Mouse (Mus musculus) cerebellum, adult 18-20 months (tissue): Measurements from ENCODE around the gene Pip5k1c.

ENCODE experiments used
- DNase-seq, 2 experiments: peaks; one replicate each; pipeline ENCODE4 v3.0.0; 2021

Gene Pip5k1c

DNA sequence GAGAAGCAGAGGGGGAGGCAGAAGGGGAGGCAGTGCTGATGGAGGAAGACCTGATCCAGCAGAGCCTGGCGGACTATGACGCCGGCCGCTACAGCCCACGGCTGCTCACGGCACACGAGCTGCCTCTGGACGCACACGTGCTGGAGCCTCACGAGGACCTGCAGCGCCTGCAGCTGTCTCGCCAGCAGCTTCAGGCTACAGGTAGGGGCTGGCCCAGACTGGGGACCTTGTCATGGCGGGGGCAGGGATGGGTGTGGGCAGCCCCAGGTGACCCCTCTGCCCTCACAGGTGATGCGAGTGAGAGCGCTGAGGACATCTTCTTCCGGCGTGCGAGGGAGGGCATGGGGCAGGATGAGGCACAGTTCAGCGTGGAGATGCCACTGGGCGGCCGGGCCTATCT, 32.4 kb downstream of the Pip5k1c start:
- DNase-seq = no peak

DNA sequence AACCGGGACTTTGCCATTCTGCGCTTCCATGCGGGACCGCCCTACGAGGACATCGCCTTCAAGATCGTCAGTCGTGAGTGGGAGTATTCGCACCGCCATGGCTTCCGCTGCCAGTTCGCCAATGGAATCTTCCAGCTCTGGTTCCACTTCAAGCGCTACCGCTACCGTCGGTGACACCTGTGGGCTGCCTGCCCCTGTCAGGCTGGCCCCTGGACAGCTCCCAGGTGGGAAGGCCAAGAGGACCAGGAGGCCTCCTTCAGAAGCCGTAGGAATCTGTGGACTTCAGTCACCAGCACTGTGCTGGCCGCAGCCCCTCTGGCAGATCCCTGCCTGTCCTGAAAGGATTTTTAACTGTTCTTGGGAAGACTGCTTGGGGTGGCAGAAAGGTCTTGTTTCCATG, 33.0 kb downstream of the Pip5k1c start:
- peak in 1 of 2 experiments; percentile 6 for DNase-seq

DNA sequence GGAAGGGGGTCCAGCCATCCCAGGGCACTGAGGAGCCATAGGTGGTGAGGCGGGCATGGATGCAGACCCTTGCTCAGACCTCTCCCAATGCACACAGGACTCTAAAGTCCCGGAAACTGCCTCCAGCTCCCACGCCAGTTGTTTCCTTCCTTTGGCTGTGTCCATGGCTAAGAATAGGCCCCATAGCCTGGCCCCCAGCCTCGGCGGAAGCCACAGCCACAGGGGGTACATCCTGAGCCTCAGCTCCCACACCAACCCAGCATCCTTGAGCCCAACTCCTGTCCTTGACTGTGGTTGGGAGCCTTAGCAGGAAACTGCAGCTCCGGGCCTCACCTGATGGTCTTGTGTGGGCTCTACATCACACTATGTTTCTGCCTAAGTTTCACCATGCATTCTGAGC, 34.1 kb downstream of the Pip5k1c start:
- no peak for DNase-seq

DNA sequence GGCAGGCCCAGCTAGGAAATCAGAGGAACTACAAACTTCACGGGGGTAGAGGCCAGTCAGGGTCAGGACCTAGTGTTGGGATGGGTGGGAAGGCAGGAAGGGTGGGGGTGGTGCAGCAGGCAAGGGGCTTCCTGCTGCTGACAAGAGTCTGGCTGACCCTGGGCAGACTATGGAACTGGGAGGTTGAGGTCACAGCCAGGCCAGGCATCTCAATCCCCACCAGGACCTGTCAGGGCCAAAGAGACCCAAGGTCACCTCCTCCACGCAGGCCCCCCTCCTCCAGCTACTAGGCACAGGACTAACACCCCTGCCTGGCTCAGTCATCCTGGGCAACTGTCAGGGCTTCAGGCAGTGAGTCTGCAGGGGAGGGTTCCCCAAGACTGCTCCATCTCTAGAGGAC, 35.2 kb downstream of the Pip5k1c start:
- DNase-seq = no peak

DNA sequence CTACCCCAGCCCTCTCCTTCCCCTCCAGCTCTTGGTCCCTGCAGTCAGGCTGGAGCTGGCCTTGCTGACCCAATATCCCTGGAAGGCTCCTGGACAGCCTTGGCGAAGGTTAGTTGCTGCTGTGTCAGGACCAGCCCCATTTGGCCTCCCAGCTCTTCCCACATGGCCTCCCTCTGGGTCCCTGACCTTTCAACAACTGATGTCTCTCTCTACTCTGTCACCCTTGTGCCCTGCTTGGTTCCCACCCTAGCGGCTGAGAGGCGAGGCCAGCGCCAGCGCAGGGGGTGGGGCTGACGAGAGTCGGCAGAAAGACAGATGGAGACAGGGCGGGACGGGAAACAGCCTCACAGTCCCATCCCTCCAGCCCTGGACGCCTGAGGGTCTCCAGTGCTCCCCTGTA, 35.6 kb downstream of the Pip5k1c start, which contains the start of gene Tbxa2r:
Gene Tbxa2r (plus strand): TSS at position 346 of the 400 bp plus-strand sequence.
- no peak for DNase-seq

DNA sequence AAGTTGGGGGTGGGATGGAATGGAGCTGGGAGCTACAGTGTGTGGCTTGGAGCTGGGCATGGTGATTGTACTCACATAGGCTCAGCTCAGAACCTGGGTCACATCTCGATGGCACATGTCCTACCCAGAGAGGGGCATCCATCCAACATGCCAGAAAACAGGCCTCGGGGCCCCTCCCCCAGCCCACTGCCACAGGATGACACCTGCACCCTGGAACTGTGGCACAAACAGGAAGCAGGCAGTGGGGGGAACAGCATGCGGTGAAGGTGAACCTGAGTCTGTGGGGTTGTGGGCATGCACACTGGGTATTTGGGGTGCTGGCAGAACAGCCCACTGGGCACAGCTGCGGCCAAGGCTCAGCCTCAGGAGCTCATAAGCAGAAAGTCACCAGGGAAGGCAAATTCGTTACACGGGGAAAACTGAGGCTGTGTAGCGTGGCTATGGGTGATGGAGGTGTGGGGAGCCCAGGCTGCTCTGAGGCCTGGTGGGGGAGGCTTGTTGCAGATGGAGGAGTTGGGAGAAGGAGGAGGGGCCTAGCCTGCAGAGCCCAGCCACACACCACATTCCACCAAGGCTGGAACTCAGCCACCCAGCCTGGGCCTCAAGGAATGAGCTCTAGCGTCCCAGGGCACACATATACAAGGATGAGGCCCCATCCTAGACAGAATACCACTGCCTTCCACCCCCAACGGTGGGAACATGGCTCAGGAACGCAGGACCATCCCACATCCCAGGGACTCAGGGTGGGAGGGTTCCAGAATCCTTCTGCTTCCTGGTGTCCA, 36.6 kb downstream of the Pip5k1c start:
- DNase-seq = no peak

DNA sequence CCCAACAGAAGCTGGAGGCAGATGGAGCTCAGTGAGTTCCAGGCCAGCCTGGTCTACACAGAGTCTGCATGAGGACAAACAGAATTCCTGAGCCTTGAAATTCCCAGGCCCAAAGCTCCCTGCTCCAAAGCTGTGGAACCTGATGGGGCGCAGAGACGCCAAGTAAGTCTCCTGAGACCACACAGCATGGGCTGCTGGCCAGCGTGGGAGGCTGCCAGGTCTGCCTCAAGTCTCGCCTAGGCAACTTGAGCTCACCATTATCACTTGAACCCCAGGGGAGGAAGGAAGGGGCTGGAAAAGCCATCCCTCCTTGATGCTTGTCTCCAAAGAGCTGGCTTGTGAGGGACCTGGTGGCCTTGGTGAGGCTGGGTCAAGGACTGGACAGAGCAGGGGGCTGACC, 37.2 kb downstream of the Pip5k1c start:
- DNase-seq = no peak

DNA sequence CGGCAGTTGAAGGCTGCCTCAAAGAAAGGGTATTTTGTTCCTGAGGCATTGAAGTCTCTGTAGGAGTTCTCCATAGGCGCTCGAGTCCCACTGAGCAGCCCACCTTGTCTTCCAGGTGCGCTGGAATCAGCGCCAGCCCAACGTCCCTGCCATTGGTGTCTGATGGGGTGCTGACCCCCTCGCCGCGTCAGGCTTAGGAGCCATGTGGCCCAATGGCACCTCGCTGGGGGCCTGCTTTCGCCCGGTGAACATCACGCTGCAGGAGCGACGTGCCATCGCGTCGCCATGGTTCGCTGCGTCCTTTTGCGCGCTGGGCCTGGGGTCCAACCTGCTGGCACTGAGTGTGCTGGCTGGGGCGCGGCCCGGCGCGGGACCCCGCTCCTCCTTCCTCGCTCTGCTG, 39.5 kb downstream of the Pip5k1c start:
- no peak for DNase-seq

DNA sequence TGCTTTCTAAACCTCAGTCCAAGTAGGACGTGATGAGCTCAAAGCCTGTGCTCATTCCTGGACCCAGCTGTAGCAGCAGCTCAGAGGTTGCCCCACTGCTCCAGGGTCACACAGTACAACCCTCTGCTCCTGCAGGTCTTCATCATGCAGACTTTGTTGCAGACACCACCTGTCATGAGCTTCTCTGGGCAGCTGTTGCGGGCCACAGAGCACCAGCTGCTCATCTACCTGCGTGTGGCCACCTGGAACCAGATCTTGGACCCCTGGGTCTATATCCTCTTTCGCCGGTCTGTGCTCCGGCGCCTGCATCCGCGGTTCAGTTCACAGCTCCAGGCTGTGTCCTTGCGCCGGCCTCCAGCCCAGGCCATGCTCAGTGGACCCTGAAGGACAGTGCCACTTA, 41.6 kb downstream of the Pip5k1c start:
- no peak for DNase-seq

DNA sequence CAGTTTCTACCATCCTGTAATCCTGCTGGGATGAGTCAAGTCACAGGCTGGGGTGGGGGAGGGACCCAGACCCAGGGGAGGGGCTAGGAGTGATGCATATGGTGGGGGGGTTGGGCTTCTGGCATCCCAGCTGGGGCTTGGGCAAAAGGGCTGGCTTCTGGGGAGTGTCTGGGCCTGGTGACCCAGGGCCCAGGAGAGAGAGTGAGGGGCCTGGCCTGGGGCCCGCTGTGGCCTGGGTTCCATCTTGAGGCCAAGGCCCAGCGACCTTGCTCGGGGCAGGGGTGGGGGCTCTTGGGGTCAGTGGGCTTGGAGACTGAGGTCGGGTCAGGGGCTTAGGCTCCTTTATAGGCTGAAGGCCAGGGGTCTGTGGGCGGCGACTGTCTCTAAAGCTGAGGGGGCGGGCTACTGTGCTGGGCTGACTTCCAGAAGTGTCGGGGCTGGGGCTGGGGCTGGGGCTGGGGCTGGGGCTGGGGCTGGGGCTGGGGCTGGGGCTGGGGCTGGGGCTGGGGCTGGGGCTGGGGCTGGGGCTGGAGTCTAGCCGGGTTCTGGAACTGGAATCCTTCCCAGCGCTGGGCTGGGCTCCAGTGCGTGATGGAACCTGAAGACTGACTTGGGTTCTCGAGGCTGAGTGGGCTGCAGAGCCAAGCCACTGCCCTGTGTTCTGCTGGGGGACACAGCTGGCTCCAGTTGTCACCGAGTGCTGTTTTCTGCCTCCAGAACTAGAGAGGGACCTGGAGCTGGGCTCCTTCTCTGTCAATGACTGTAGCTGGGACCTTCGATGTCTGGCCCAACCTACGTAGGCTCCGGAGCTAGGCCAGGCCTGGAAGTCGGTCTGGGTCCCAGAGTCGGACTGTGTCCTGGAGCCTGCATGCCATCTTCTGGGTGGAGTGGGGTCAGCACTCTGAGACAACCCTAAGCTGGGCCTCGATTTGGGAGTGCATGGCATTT, 42.9 kb downstream of the Pip5k1c start:
- DNase-seq = no peak

DNA sequence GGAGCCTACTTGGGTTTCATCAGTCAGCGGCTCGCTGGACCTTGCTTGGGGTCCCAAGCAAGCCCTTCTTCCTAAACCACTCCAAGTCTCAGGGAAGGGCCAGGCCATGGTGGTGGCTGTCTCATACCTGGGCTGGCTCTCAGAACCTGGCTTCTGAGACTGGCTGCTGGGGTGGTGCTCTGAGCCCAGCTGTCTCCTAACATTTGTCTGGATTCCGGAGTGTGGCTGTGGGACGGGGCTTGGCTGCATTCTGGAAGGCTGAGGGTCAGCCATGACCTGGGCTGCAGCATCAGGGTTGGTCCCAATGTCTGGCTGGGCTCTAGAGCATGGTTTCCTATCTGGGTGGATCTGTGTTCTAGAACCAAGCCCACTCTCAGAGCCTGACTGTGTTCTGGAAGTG, 43.8 kb downstream of the Pip5k1c start:
- DNase-seq = no peak

DNA sequence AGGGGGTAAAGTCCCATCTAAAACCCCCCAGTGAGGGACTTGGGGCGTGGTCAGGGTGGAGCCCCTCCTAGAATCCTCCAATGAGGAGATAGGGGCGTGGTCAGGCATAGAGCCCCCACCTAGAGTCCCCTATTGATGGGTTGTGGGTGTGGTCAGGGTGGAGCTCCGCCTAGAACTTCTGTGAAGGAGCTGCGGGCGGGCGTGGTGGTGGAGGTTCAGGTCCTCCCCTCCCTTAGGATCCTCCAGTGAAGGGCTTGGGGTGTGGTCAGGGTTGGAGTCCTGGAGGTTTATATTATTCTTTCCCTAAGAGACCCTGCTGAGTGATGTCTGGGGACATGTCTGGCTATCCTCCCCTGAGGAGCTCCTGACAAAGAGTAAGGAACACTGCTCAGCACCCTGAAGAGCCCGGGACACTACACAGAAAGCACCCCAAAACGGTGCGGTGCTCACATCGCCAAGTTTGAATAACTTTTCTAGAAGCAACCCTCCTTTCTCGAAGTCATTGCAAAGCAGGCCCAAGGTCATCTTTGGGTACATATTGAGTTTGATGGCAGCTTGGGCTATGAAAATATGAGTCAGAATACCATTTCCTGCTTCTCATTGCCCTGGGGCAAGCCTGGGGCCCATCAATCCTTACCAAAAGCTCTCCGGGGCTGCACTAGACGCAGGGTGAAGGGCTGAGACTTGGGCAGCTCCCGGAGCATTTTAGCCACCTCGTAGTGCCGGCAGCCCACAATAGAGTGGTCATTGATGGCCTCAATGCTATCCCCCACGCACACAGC, 48.0 kb downstream of the Pip5k1c start:
- DNase-seq = no peak

DNA sequence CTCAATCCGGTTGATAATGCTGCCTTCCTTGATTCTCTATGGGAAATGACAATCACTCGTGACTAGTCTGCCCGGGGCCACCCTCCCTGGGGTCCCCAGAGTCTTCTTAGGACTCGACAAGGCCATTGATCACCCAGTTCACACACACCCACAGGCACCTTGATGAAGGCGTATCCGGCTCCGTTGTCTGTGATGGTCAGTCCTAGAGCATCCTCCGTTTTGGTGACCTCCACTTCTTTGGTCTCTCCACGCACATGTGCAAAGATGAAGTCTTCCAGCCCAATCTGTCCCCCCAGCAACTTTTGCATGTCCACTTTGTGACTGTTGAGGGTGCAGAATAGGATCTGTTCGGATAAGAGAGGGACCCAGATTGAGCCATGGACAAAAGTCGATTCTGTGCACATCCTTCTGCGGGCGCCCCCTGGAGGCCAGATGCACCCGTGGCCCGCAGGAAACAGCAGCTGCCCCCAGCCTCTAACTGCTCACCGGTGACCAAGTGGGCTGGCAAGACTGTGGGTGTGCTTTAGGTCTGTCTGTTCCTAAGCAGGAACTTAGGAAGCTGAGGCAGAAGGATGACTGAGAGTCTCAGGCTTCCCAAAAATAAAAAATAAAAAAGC, 48.7 kb downstream of the Pip5k1c start:
- DNase-seq = peak; percentile 63 to 79

DNA sequence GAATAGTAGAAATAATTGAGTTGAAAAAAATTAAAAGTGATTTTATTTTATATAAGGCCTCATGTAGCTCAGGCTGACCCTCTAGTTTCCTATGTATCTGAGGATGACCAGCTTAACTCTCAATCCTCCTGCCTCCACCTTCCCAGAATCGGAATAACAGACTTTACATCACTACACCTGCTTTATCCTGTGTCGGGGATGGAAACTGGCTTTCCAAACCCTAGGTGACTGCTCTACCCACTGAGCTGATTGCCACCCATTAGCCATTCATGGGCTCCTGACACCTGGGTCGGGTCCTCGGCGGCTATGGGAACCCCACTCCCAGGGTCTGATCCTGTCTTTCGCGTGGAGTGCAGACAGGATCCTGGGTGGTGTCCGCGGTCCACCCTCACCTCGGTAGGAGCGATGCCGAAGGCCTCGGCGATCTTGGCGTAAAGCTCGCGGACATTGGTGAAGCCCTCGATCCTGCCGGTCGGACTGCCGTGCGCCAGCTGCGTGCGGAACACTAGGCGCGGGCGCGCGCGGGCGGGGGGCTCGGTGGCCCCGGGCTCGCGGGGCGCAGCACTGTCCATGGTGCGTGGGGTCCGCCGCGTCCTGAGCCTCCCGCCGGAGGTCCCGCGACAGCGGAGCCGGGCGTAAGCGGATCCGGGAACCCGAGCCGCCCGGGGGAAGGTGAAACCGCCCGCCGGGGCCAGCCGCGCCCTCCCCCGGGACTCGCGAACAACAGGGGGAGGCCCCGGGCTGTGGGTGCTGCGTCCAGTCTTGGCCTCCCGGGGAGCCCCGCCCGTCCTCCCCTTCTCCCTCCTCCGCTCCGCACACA, 50.1 kb downstream of the Pip5k1c start, which contains the start of gene Gipc3:
Gene Gipc3 (minus strand): TSS at position 581 of the 820 bp plus-strand sequence.
- DNase-seq = no peak

DNA sequence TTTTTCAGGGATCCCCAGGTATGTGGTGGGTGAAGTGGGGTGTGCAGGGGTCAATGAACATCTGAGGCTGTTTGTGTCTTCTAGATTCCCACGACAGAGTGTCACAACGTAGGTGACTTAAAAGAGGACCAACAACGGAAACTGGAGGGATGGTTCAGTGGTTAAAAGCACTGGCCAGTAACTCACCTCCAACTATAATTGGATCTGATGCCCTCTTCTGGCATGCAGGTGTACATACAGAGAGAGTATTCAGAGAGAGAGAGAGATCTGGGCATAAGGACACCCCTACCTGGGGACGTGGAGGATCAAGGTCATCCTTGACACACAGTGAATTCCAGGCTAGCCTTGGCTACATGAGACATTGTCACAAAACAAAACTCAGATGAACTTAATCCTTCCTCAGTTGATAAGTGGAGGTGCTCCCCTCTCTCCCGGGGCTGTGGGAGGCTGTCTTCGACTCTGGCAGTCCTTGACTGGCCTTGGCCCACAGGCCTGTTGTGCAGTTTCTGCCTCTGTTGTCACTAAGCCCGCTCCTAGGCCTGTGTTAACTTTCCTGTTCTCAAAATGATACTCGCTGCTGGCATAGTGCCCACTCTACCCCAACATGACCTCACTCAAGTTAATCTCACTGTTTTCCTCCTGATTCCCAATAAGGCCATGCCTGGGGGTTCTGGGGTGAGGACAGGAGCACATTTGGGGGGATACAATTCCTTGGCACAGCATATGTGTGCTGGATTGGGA, 51.8 kb downstream of the Pip5k1c start:
- DNase-seq = no peak

DNA sequence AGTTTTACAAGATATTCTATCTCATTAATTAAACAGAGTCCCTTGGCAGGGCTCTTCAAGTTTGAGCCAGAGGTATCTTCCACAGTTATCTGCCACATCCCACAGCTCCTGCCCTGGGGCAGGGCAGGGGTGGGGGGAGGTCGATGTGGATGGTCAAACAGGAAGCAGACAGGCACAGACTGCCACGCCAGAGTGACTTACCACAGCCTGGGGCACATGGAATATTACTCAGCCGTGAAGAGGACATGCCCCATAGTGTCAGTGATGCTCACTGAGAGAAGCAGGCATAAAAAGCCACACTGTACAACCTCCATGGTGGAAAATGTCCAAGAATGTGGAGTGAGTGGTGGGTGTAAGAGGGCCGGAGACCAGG, 52.4 kb downstream of the Pip5k1c start:
- no peak for DNase-seq

DNA sequence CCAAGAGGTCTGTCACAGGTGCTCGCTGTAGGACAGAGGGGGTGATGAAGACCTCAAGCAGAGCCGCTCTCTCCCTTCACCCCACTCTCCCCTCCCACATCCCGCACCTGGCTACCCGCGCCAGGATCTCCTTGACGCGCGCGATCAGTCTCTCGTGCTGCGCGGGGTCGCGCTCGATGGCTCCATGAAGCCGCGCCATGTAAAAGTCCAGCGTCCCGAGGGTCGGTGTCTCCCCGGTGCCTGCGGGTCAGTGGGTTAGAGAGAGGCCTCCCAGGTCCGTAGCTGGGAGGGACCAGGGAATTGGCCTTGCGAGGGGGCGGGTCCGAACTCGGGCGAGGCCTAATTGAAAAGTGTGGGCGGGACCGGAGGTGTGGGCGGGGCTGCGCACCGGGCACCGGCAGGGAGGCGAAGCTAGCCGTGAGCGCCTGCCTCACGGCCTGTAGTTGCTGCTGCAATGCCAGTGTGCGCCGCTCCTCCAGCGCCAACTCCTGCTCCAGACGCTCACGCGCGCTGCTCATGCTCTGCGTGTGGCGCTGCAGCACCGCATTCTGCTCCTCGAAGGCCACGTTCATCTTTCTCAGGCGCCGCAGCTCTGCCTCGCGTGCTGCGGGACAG, 53.8 kb downstream of the Pip5k1c start:
- no peak for DNase-seq

DNA sequence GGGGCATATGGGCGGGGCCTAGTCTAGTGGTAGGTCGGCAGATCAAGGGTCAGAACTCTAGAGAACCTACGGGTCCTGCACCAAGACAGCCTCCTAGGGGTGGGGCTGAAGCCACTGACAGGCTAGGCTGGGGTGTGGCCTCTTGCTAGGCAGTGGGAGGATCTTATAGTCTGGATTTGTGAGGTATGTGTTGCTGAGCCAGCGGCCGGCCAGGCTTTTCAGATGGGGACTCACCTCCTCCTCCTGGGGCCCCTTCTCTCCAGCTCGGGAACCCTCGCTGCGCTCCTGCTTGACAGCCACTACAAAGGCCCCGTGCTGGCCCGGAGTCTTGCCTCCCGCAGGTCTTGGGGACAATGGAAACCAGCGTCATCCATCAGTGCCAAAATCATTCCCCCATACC, 56.4 kb downstream of the Pip5k1c start:
- DNase-seq = no peak

DNA sequence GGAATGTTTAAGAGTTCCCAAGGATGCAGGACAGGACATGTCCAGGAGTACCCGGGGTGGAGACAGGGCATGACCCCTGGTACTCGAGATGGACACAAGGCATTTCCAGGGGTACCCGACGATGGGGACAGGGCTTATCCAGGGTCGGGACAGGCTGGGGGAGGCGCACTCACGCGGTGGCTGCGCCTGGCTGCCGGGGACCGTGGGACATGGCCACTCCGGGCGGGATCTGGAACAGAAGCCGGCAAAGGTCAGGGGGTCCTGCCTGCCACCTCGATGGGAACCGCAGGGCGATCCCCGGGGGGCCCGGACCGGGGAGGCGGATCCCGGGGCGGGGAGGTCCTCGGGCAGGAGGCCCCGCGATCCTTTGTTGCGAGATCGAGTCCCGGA, 57.2 kb downstream of the Pip5k1c start:
- no peak for DNase-seq

DNA sequence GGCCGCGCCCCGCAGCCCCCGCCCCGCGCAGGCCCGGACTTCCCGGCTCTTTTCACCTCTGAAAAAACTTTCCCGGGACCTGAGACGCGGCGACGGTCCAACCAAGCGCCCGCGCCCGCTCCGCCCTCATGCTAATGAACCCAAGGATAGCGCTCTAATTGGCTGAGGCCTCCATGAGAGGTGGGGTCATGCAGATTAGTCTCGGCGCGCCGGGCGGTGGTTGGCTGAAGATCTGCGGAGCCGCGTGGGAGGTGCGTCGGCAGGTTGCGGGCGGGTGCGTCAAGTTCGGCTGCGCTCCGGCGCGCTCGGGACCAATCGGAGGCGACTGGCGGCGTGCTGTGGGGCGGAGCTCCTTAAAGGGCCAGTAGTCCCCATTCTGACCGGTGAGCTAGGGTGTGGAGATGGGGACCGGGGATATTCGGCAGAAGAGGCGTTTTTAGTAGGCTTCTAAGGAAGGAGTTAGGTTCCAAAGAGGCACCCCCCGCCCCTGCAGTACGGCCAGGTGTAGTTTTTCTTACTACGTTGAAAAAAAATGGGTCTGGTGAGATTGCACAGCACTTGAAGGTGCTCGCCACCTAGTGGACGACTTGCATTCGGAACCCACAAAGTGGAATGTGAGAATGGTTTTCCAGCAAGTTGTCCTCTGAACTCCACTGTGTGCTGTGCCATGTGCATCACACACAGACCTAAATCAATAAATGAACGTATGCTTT, 57.7 kb downstream of the Pip5k1c start, which contains the start of gene Hmg20b:
Gene Hmg20b (minus strand): TSS at position 130 of the 713 bp plus-strand sequence.
- DNase-seq = peak; percentile 99 to 100
